Mouse (Mus musculus): Measurements from ENCODE around the gene Mef2a.

GRCm38 (mm10) chr7:67404176-67404575 is 31.5 kb upstream of the Mef2a start:
- TF ChIP-seq CTCF (IDR thresholded peaks at IDR 0.05; ENCODE audit: insufficient read depth, low read depth, low read length) (no peak), POLR2A (IDR thresholded peaks at IDR 0.05; ENCODE audit: insufficient read depth, low read depth, low read length) (no peak)
